Mouse (Mus musculus) naive thymus-derived CD4-positive, alpha-beta T cell, adult 5 months (primary cell): Measurements from ENCODE around the gene Fxyd4. TPM values are rescaled to one million over a fixed set of nuclear protein-coding genes. Genes with fewer than 3 reads are reported as not detected.

ENCODE experiments used
- polyA plus RNA-seq: library from polyadenylated mRNA; unstranded; fragments of 100-300 nt; shearing (Covaris generic); gene quantifications from one replicate; pipeline ENCODE4 v1.2.1, GENCODE M21; 2017

Gene Fxyd4
- 1.2 TPM for polyA plus RNA-seq

GRCm38 (mm10) chr6:117937222-117937932 is at the start of gene Fxyd4:
Gene Fxyd4, minus strand, starts transcription at chr6:117937692.

GRCm38 (mm10) chr6:117900126-117901080 is 37.1 kb downstream of the Fxyd4 start, which contains the start of gene Hnrnpf:
Gene Hnrnpf, plus strand, starts transcription at chr6:117900324.

Other genes with a start within 250 kb of the Fxyd4 start
- gene Zfp637, start 96.5 kb downstream of the Fxyd4 start, polyA plus RNA-seq = 13.1 TPM
- gene Zfp239, start 75.6 kb downstream of the Fxyd4 start, polyA plus RNA-seq = 1.5 TPM
- 1,378 TPM for gene Hnrnpf, start 37.4 kb downstream of the Fxyd4 start, polyA plus RNA-seq
- gene Rasgef1a, start 73.7 kb upstream of the Fxyd4 start, polyA plus RNA-seq = 0.76 TPM
- 18.8 TPM for gene Csgalnact2, start 201.4 kb upstream of the Fxyd4 start, polyA plus RNA-seq